Mouse (Mus musculus): ENCODE measurements around the gene Bcat1.

Bcat1 gene

GRCm38 (mm10) chr6:144944435-144945365 is 131.3 kb downstream of the Bcat1 start:
- DNase-seq (ENCODE audit: low spot score in 2 of 2), result no peak

Measured in frontal cortex, postnatal 25 days (tissue).